Mouse (Mus musculus) kidney, adult 2 months (tissue): ENCODE results near the gene Tnrc6b.

Experiments
- CTCF ChIP-seq: fragments of 200-500 bp; conservative IDR thresholded peaks from 2 replicates; pipeline ENCODE4 v1.5.1; 2011; ENCODE audit warnings: low read depth, mild to moderate bottlenecking, control low read depth, low read length, moderate library complexity, mixed read lengths; ENCODE audit not compliant: insufficient read depth, insufficient read length
- POLR2A ChIP-seq: fragments of 200-500 bp; IDR thresholded peaks from one replicate; pipeline ENCODE4 v1.6.1; 2011; ENCODE audit warnings: low read depth, low read length, control low read depth

DNA sequence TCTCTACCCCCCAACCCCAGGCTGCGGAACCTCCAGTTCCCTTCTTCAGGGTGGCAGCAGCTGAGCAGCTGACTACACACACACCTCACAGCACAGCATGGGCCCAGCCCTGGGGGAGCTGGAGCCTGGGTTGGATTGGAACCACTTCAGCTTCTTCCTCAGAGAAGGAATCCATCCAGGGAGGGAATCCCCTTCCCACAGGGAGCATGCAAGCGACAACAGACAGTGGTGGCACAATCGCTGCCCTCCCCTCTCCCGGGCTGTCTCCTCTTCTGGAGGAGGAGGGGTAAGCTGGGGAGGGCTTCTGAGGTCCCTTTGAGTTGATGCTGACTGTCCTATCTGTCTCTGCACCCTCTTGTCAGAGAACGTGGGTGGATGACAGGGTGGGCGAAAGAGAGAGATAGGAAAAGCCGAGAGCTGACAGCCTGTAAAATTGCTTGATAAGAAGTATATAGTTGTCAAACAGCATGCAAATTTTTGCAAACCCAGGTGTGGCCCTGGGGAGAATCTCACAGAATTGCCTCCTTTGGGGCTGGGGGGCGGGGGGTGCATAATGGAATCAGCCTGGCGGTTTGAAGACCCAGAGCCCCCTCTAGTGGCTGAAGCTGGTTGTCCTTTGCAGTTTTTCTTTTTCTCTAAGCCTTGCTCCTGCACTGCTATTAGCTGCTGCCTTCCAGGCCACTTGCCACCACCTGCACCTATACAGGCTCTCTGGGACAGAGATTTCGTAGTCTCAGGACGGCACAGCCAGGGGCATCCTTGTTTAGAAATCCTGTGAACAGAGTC is 16.8 kb upstream of the Tnrc6b start:
- TF ChIP-seq CTCF = peak; percentile 79
- TF ChIP-seq POLR2A = no peak
